Mouse (Mus musculus) hindbrain, postnatal 0 days (tissue): ENCODE results near the gene Tnip3. TPM values are rescaled to one million over a fixed set of nuclear protein-coding genes. Genes with fewer than 3 reads are reported as not detected.

Experiments
- ATAC-seq: fragments of 200-750 bp; cut with Nextera tagmentation; 2 replicates; pipeline ENCODE4 v1.8.0; 2017; ENCODE audit warnings: mild to moderate bottlenecking, moderate TSS enrichment, moderate library complexity
- DNase-seq: peaks from one replicate; pipeline ENCODE4 v3.0.0-alpha.2; 2015; ENCODE audit warnings: low spot score
- H3K27ac ChIP-seq: fragments of 300-500 bp; sonication (generic); 2 replicates; pipeline ENCODE4 v1.5.1; 2014; ENCODE audit warnings: mild to moderate bottlenecking
- H3K27me3 ChIP-seq: fragments of 300-500 bp; sonication (generic); 2 replicates; pipeline ENCODE4 v1.6.1; 2014; ENCODE audit warnings: low read length, mixed read lengths; ENCODE audit not compliant: insufficient read depth
- H3K36me3 ChIP-seq: fragments of 300-500 bp; sonication (generic); 2 replicates; pipeline ENCODE4 v1.6.1; 2014; ENCODE audit warnings: low read length, mixed read lengths; ENCODE audit not compliant: insufficient read depth
- H3K4me1 ChIP-seq: fragments of 300-500 bp; sonication (generic); 2 replicates; pipeline ENCODE4 v1.6.1; 2014; ENCODE audit warnings: antibody characterized with exemption, low read length, mixed read lengths; ENCODE audit not compliant: insufficient read depth
- H3K4me2 ChIP-seq: fragments of 300-500 bp; sonication (generic); 2 replicates; pipeline ENCODE4 v1.6.1; 2014; ENCODE audit warnings: low read depth, mild to moderate bottlenecking, low read length, moderate library complexity, mixed read lengths
- H3K4me3 ChIP-seq: fragments of 300-500 bp; sonication (generic); 2 replicates; pipeline ENCODE4 v1.5.1; 2014; ENCODE audit warnings: low read length
- H3K9ac ChIP-seq: fragments of 300-500 bp; sonication (generic); replicated peaks from 2 replicates; pipeline ENCODE4 v1.6.1; 2014; ENCODE audit warnings: mild to moderate bottlenecking, low read length, moderate library complexity, mixed read lengths
- H3K9me3 ChIP-seq: fragments of 300-500 bp; sonication (generic); 2 replicates; pipeline ENCODE4 v1.6.1; 2016; ENCODE audit warnings: low read length, mixed read lengths
- CTCF ChIP-seq: IDR thresholded peaks from 2 replicates; pipeline ENCODE4 v1.5.1; 2016; ENCODE audit warnings: antibody characterized with exemption, control low read depth, low read depth
- WGBS: fragments of 180-500 bp; shearing (Covaris S2); extraction: QIAGEN DNeasy Blood & Tissue Kit; methylation state at CpG from one replicate; pipeline ENCODE4 v1.1.7; 2014; 5-methylcytosine and 5-hydroxymethylcytosine counted together
- polyA plus RNA-seq: library from polyadenylated mRNA; unstranded; fragments of >200 nt; fragmentation: Nextera tagmentation; extraction: Ambion mirVana; gene quantifications from 2 replicates; pipeline ENCODE4 v1.2.1, GENCODE M21; 2015
- total RNA-seq: library from RNA; depleted of rRNA; stranded (reverse); fragments of >200 nt; gene quantifications from 2 replicates; pipeline ENCODE4 v1.2.3, GENCODE M21; 2014

Gene Tnip3
- total and polyA plus RNA-seq, 2 experiments from 2014 or later = not detected

GRCm38 (mm10) chr6:65583029-65583428, 57.9 kb downstream of the Tnip3 start:
- Histone ChIP-seq H3K27me3 (no peaks in the 10 kb centered on the region), H3K27ac (no peak overlapping the region), H3K4me1 (no peaks in the 10 kb centered on the region), H3K4me3 (no peak overlapping the region), H3K4me2 (no peak overlapping the region), H3K9ac (no peak overlapping the region), H3K9me3 (no peaks in the 10 kb centered on the region), H3K36me3 (no peaks in the 10 kb centered on the region)
- DNase-seq (no peak), ATAC-seq (no peak)
- WGBS = 84% methylated on average over 4 of the region's 4 CpGs
- TF ChIP-seq CTCF = no peak

- no peak overlapping the region for H3K9ac ChIP-seq
- DNase-seq (peak; percentile 62), ATAC-seq (peak; percentile 78)
- H3K27me3 ChIP-seq = no peaks in the 10 kb centered on the region
- no peaks in the 10 kb centered on the region for H3K36me3 ChIP-seq
- no peak for TF ChIP-seq CTCF
- no peak overlapping the region for H3K4me3 ChIP-seq
- no peak overlapping the region for H3K27ac ChIP-seq
- no peak overlapping the region for H3K4me2 ChIP-seq
- no peaks in the 10 kb centered on the region for H3K4me1 ChIP-seq
- WGBS = 16% methylated on average over 4 of the region's 4 CpGs
- H3K9me3 ChIP-seq = no peaks in the 10 kb centered on the region
Measured at GRCm38 (mm10) chr6:65584870-65585332, 59.8 kb downstream of the Tnip3 start.

GRCm38 (mm10) chr6:65585333-65586053, 60.4 kb downstream of the Tnip3 start:
- Histone ChIP-seq H3K27me3 (no peaks in the 10 kb centered on the region), H3K4me3 (no peak overlapping the region), H3K27ac (no peak overlapping the region), H3K4me1 (no peaks in the 10 kb centered on the region), H3K9me3 (no peaks in the 10 kb centered on the region), H3K9ac (no peak overlapping the region), H3K4me2 (no peak overlapping the region), H3K36me3 (no peaks in the 10 kb centered on the region)
- no peak for TF ChIP-seq CTCF
- WGBS = 66% methylated on average over 3 of the region's 3 CpGs
- no peak for DNase-seq
- no peak for ATAC-seq

GRCm38 (mm10) chr6:65588847-65589246, 63.7 kb downstream of the Tnip3 start:
- no peak for ATAC-seq
- TF ChIP-seq CTCF = no peak
- 91% methylated on average over 1 of the region's 1 CpGs for WGBS
- H3K36me3 ChIP-seq = no peaks in the 10 kb centered on the region
- no peaks in the 10 kb centered on the region for H3K27me3 ChIP-seq
- no peak for DNase-seq
- H3K9me3 ChIP-seq = no peaks in the 10 kb centered on the region
- no peak overlapping the region for H3K4me3 ChIP-seq
- H3K4me1 ChIP-seq = no peaks in the 10 kb centered on the region
- no peak overlapping the region for H3K4me2 ChIP-seq
- no peak overlapping the region for H3K27ac ChIP-seq
- H3K9ac ChIP-seq = no peak overlapping the region

DNA sequence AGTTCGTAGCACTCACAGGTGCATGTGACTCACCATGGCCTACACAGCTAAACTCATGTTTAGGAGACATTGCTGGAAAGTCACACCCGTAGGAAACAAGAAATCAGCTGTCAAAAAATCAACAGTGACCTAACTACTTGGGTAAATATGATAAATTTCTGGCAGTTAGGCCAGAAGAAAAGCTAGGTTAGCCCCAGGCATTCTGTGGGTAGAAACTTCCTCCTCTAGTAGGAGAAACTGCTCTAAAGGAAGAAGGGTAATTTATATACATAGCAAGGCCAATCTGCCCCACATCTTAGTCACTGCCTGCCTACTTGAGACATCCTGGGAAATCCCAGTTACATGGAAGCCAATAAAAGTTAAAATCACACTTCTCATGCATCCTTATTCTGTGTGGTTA, 64.9 kb downstream of the Tnip3 start:
- Histone ChIP-seq H3K4me2 (no peak overlapping the region), H3K9ac (no peak overlapping the region), H3K9me3 (no peaks in the 10 kb centered on the region), H3K4me3 (no peak overlapping the region), H3K27me3 (no peaks in the 10 kb centered on the region), H3K36me3 (no peaks in the 10 kb centered on the region), H3K27ac (no peak overlapping the region), H3K4me1 (no peaks in the 10 kb centered on the region)
- no peak for DNase-seq
- no peak for TF ChIP-seq CTCF
- WGBS = 92% methylated on average over 2 of the region's 2 CpGs
- no peak for ATAC-seq

- H3K4me1 ChIP-seq = no peaks in the 10 kb centered on the region
- H3K4me2 ChIP-seq = no peak overlapping the region
- H3K4me3 ChIP-seq = no peak overlapping the region
- no peak for TF ChIP-seq CTCF
- no peak overlapping the region for H3K27ac ChIP-seq
- ATAC-seq (no peak), DNase-seq (no peak)
- no peak overlapping the region for H3K9ac ChIP-seq
- H3K9me3 ChIP-seq = no peaks in the 10 kb centered on the region
- H3K36me3 ChIP-seq = no peaks in the 10 kb centered on the region
- no peaks in the 10 kb centered on the region for H3K27me3 ChIP-seq
- 82% methylated on average over 3 of the region's 3 CpGs for WGBS
Measured at GRCm38 (mm10) chr6:65594171-65594570, 69.1 kb downstream of the Tnip3 start.

- no peak for ATAC-seq
- H3K9ac ChIP-seq = no peak overlapping the region
- WGBS = 95% methylated on average over 1 of the region's 1 CpGs
- H3K27me3 ChIP-seq = no peaks in the 10 kb centered on the region
- H3K4me1 ChIP-seq = peaks cover 5% of the 10 kb centered on the region; the same call in 1 of the 2 replicates
- DNase-seq = no peak
- H3K36me3 ChIP-seq = no peaks in the 10 kb centered on the region
- H3K4me3 ChIP-seq = no peak overlapping the region
- H3K4me2 ChIP-seq = no peak overlapping the region
- no peaks in the 10 kb centered on the region for H3K9me3 ChIP-seq
- no peak overlapping the region for H3K27ac ChIP-seq
- no peak for TF ChIP-seq CTCF
Measured at GRCm38 (mm10) chr6:65595371-65595770, 70.3 kb downstream of the Tnip3 start.
